Mouse (Mus musculus): ENCODE measurements around the gene Bsg. TPM values are rescaled to one million over a fixed set of nuclear protein-coding genes. Genes with fewer than 3 reads are reported as not detected.
A peak's percentile ranks its signal among the peaks of the same experiment; 100 is the strongest.

The Bsg gene
- total RNA-seq, 1 experiment = 858 TPM

DNA sequence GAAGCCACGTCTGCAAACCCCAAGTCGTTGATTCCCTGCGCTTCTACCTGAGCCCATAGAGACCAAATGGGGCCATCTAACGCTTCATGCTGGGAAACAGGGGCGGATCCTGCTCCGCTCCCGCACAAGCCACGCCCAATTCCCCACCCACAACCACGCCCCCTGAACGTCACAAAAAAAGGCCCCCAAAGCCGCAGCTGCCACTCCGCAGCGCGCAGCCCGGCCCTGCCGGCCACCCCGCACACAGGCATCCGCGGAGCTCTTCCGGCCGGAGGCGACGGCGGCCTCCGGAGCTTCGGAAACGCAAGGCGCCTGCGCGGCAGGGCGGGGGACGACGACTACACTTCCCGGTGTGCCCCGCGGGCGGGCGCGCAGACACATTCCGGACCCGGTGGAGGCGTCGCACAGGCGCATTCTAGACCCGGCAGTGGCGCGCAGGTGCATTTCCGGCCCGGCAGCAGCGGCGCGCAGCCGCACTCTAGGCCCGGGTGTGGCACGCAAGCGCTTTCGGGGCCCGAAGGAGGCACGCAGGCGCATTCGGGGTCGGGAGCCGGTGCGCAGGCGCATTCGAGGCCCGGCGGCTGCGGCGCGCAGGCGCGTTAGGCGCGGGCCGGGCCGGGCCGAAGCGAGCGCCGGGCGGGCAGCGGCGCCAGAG lies 22.6 kb upstream of the Bsg start, which contains the start of gene Cdc34:
Gene Cdc34 (plus strand): TSS at position 605 of the 655 bp plus-strand sequence.
- H3K4me1 ChIP-seq (ENCODE audit: control insufficient read depth in 2 of 2, insufficient read depth in 2 of 2, low read length in 2 of 2, poor library complexity in 1 of 2) = peaks cover 4 to 28% of the 10 kb centered on the region in 2 experiments
- TF ChIP-seq HCFC1 (IDR thresholded peaks at IDR 0.05; ENCODE audit: borderline replicate concordance, insufficient read depth, low read length) (peak; percentile 91), MAFK (IDR thresholded peaks at IDR 0.05; ENCODE audit: insufficient read depth, low read depth, low read length) (no peak)
- peaks cover 31% of the 10 kb centered on the region for H3K36me3 ChIP-seq (ENCODE audit: control insufficient read depth, insufficient read depth, low read length, poor library complexity, severe bottlenecking)
- peak; percentile 93 for DNase-seq (ENCODE audit: low read depth, low spot score)
- peak within 1 kb of the TSS; percentile 91 for H3K9ac ChIP-seq (ENCODE audit: insufficient read depth, low read depth, low read length, poor library complexity, severe bottlenecking)
- peak within 1 kb of the TSS; percentile 90 for H3K27ac ChIP-seq (ENCODE audit: insufficient read depth, low read depth, low read length, poor library complexity, severe bottlenecking)
- H3K9me3 ChIP-seq (ENCODE audit: control insufficient read depth, insufficient read depth, low read depth, low read length) = no peaks in the 10 kb centered on the region
- peak within 1 kb of the TSS; percentile 94 to 100 for H3K4me3 ChIP-seq (ENCODE audit: insufficient read depth in 1 of 2, low read depth in 1 of 2, low read length in 2 of 2, poor library complexity in 1 of 2, severe bottlenecking in 1 of 2)
- in situ Hi-C loops (cut with MboI; ENCODE audit: low sequenced_read_pairs in 2 of 2, unreplicated experiment in 2 of 2) = no loop called here

DNA sequence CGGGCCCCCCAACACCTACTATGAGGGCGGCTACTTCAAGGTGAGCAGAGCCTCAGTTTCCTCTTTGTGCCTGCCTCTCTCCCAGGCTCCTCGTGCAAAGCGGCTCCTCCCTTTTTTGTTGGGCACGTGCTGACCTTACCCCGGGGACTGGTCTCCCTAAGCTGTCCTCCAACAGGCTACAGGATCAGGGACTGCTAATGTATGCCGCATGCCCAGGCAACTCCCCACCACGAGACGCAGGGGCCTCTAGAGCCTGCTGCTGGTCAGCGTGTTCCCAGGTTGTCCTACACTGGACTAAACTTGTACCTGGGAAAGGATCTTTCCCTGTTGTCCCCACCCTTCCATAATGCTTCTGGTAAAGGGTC lies 21.8 kb upstream of the Bsg start:
- Histone ChIP-seq H3K27ac (ENCODE audit: insufficient read depth, low read depth, low read length, poor library complexity, severe bottlenecking) (peak overlapping the region; percentile 90), H3K4me3 (ENCODE audit: insufficient read depth in 1 of 2, low read depth in 1 of 2, low read length in 2 of 2, poor library complexity in 1 of 2, severe bottlenecking in 1 of 2) (peak overlapping the region; percentile 94 to 100), H3K36me3 (ENCODE audit: control insufficient read depth, insufficient read depth, low read length, poor library complexity, severe bottlenecking) (peaks cover 39% of the 10 kb centered on the region), H3K9me3 (ENCODE audit: control insufficient read depth, insufficient read depth, low read depth, low read length) (no peaks in the 10 kb centered on the region), H3K4me1 (ENCODE audit: control insufficient read depth in 2 of 2, insufficient read depth in 2 of 2, low read length in 2 of 2, poor library complexity in 1 of 2) (peaks cover 5 to 29% of the 10 kb centered on the region in 2 experiments), H3K9ac (ENCODE audit: insufficient read depth, low read depth, low read length, poor library complexity, severe bottlenecking) (peak overlapping the region; percentile 91)
- in situ Hi-C loops (cut with MboI; ENCODE audit: low sequenced_read_pairs in 2 of 2, unreplicated experiment in 2 of 2) = no loop called here
- 0 out of 2 replicates have a peak, but pooled peaks have one; percentile 11 for TF ChIP-seq HCFC1 (IDR thresholded peaks at IDR 0.05; ENCODE audit: borderline replicate concordance, insufficient read depth, low read length)
- no peak for TF ChIP-seq MAFK (IDR thresholded peaks at IDR 0.05; ENCODE audit: insufficient read depth, low read depth, low read length)
- no peak for DNase-seq (ENCODE audit: low read depth, low spot score)

DNA sequence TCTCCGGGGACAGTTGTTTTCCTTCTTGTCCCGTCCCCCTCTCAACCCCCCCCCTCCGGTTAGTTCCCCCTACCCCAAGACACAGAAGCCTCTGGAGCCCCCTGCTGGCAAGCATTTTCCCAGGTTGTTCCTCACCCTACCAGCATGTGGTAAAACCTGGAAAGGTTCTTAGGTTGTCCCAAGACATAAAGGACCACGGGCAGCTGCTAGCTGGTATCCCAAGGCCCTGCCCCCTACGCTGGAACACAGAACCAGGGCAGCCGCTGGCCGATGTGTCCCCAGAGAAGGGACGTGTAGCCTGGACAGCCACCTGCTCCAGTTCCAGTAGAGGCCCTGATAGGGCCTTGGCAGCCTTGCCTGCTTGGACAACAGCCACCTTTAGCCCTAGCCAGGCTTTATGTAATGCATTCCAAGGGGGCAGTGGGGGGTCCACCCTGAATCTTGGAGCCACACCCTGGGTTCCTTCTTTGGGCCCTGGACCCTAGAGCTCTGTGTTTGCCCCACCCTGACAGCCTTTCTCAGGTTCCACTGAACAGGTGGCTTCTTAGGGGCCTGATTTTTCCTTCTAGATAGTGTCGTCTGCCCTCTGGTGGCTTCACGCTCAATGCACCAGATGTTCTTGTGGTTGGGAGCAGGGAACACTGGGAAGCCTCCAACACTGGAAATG lies 21.2 kb upstream of the Bsg start:
- in situ Hi-C loops (cut with MboI; ENCODE audit: low sequenced_read_pairs in 2 of 2, unreplicated experiment in 2 of 2) = no loop called here
- Histone ChIP-seq H3K36me3 (ENCODE audit: control insufficient read depth, insufficient read depth, low read length, poor library complexity, severe bottlenecking) (peaks cover 44% of the 10 kb centered on the region), H3K4me3 (ENCODE audit: insufficient read depth in 1 of 2, low read depth in 1 of 2, low read length in 2 of 2, poor library complexity in 1 of 2, severe bottlenecking in 1 of 2) (peak overlapping the region; percentile 94 to 100), H3K9me3 (ENCODE audit: control insufficient read depth, insufficient read depth, low read depth, low read length) (no peaks in the 10 kb centered on the region), H3K4me1 (ENCODE audit: control insufficient read depth in 2 of 2, insufficient read depth in 2 of 2, low read length in 2 of 2, poor library complexity in 1 of 2) (peaks cover 5 to 32% of the 10 kb centered on the region in 2 experiments), H3K9ac (ENCODE audit: insufficient read depth, low read depth, low read length, poor library complexity, severe bottlenecking) (peak overlapping the region; percentile 91), H3K27ac (ENCODE audit: insufficient read depth, low read depth, low read length, poor library complexity, severe bottlenecking) (peak overlapping the region; percentile 90)
- TF ChIP-seq MAFK (IDR thresholded peaks at IDR 0.05; ENCODE audit: insufficient read depth, low read depth, low read length) (no peak), HCFC1 (IDR thresholded peaks at IDR 0.05; ENCODE audit: borderline replicate concordance, insufficient read depth, low read length) (0 out of 2 replicates have a peak, but pooled peaks have one; percentile 14)
- DNase-seq (ENCODE audit: low read depth, low spot score) = peak; percentile 76

DNA sequence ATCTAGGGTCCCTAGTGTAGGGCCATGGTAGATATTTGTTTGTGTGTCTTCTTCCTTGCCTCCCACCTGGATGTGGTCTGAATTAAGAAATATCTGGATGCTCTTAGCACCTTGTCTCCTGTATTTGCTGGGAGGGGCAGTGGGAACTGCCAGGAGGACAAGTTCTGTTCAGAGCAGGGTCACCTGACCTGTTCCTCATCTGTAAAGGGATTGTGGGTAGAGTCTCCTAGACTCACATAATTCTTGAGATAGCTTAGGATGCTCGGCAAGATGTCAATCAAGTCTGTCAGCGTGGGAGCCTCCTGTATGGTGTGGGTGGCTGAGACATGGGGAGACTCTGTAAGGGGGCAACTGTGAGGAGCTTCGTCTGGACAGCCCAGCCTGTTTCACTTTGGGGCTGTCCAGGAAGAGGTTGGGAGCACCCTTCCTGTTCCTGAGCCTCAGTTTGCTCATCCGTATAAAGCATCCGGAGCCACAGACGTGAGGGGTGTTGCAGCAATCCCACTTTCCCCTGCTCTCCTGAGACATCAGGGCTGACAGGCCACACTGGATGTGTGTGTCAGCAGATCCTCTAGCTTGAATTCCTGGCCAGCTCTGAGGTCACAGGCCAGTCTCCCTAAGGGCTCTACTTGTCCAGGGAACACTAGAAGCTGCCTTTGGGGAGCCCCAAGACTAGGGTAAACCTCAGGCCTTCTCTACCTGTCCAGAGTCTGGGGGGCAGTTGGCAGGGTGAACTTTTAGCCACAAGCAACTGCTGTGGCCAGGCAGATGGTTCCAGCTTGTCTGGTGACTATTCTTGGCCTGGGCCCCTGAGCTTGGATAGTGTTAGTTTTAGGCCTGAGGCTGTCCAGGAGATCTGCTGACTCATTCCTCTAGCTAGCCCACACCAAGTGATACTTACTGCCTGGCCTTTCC lies 20.3 kb upstream of the Bsg start:
- Histone ChIP-seq H3K4me1 (ENCODE audit: control insufficient read depth in 2 of 2, insufficient read depth in 2 of 2, low read length in 2 of 2, poor library complexity in 1 of 2) (peaks cover 5 to 35% of the 10 kb centered on the region in 2 experiments), H3K27ac (ENCODE audit: insufficient read depth, low read depth, low read length, poor library complexity, severe bottlenecking) (peak overlapping the region; percentile 28; the same call in 1 of the 2 replicates), H3K9ac (ENCODE audit: insufficient read depth, low read depth, low read length, poor library complexity, severe bottlenecking) (peak overlapping the region; percentile 91), H3K4me3 (ENCODE audit: insufficient read depth in 1 of 2, low read depth in 1 of 2, low read length in 2 of 2, poor library complexity in 1 of 2, severe bottlenecking in 1 of 2) (peak overlapping the region; percentile 94 to 100), H3K9me3 (ENCODE audit: control insufficient read depth, insufficient read depth, low read depth, low read length) (no peaks in the 10 kb centered on the region), H3K36me3 (ENCODE audit: control insufficient read depth, insufficient read depth, low read length, poor library complexity, severe bottlenecking) (peaks cover 52% of the 10 kb centered on the region)
- TF ChIP-seq ZNF384 (IDR thresholded peaks at IDR 0.05; ENCODE audit: low read depth, low read length) = no peak
- TF ChIP-seq MAFK (IDR thresholded peaks at IDR 0.05; ENCODE audit: insufficient read depth, low read depth, low read length) = 0 out of 2 replicates have a peak, but pooled peaks have one; percentile 13
- DNase-seq (ENCODE audit: low read depth, low spot score) = no peak
- in situ Hi-C loops (cut with MboI; ENCODE audit: low sequenced_read_pairs in 2 of 2, unreplicated experiment in 2 of 2) = no loop called here
